Mouse (Mus musculus) heart, embryonic 11.5 days (tissue): ENCODE measurements at regions not wholly inside any gene's neighbourhood (a gene's known extent, or its start where the extent isn't known, plus 50 kb on each side); places are given as distances from the start of the nearest gene placed in this dataset.

Experiments
- ATAC-seq: fragments of 200-750 bp; cut with Nextera tagmentation; replicated peaks from 2 replicates; pipeline ENCODE4 v1.8.0; 2017; ENCODE audit warnings: moderate library complexity; ENCODE audit not compliant: insufficient number of reproducible peaks, low FRiP score, low TSS enrichment
- H3K27ac ChIP-seq: fragments of 300-500 bp; sonication (generic); 2 replicates; pipeline ENCODE4 v1.5.1; 2014; ENCODE audit warnings: mild to moderate bottlenecking, low read depth, low read length
- H3K27me3 ChIP-seq: fragments of 300-500 bp; sonication (generic); 2 replicates; pipeline ENCODE4 v1.6.1; 2014; ENCODE audit warnings: mild to moderate bottlenecking, low read length, mixed read lengths; ENCODE audit not compliant: control insufficient read depth, insufficient read depth
- H3K36me3 ChIP-seq: fragments of 300-500 bp; sonication (generic); 2 replicates; pipeline ENCODE4 v1.6.1; 2014; ENCODE audit warnings: mild to moderate bottlenecking, low read length, moderate library complexity, mixed read lengths; ENCODE audit not compliant: control insufficient read depth, insufficient read depth
- H3K4me1 ChIP-seq: fragments of 300-500 bp; sonication (generic); 2 replicates; pipeline ENCODE4 v1.6.1; 2014; ENCODE audit warnings: low read length; ENCODE audit not compliant: control insufficient read depth, insufficient read depth
- H3K4me2 ChIP-seq: fragments of 300-500 bp; sonication (generic); 2 replicates; pipeline ENCODE4 v1.6.1; 2014; ENCODE audit warnings: mild to moderate bottlenecking, moderate library complexity
- H3K4me3 ChIP-seq: fragments of 300-500 bp; sonication (generic); 2 replicates; pipeline ENCODE4 v1.5.1; 2014; ENCODE audit warnings: low read depth, low read length
- H3K9ac ChIP-seq: fragments of 300-500 bp; sonication (generic); 2 replicates; pipeline ENCODE4 v1.6.1; 2014; ENCODE audit warnings: mild to moderate bottlenecking, low read depth, low read length, moderate library complexity
- H3K9me3 ChIP-seq: fragments of 300-500 bp; sonication (generic); replicated peaks from 2 replicates; pipeline ENCODE4 v1.6.1; 2016; ENCODE audit warnings: low read length; ENCODE audit not compliant: control insufficient read depth
- WGBS: fragments of 180-500 bp; shearing (Covaris S2); extraction: QIAGEN DNeasy Blood & Tissue Kit; methylation state at CpG from one replicate; pipeline ENCODE4 v1.1.7; 2014; ENCODE audit not compliant: insufficient replicate concordance; 5-methylcytosine and 5-hydroxymethylcytosine counted together

DNA sequence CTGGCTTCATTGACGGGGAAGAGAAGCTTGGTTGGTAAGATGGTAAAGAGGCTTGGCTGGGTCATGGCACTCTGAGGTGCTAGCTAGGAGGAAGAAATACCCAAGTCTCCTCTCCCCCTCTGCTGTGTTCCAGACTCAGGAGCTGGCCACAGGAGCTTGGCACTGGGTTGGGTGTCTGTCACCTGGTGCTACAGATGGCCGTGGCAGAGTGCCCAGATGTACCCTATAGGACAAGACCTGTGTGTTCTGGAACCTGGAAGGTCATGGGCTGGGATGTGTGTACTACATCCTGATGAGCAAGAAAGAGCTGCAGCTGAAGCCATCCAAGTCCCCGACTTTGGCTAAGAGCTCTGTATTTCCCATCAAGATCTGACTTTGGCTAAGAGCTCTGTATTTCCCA, 72.4 kb downstream of the Nupl2 start:
- no peaks in the 10 kb centered on the region for H3K9me3 ChIP-seq
- no peaks in the 10 kb centered on the region for H3K4me1 ChIP-seq
- no peaks in the 10 kb centered on the region for H3K36me3 ChIP-seq
- no peak overlapping the region for H3K27ac ChIP-seq
- no peak overlapping the region for H3K4me2 ChIP-seq
- no peak overlapping the region for H3K9ac ChIP-seq
- ATAC-seq: no peak
- 79% methylated on average over 3 of the region's 3 CpGs for WGBS
- H3K27me3 ChIP-seq: no peaks in the 10 kb centered on the region
- H3K4me3 ChIP-seq: no peak overlapping the region

DNA sequence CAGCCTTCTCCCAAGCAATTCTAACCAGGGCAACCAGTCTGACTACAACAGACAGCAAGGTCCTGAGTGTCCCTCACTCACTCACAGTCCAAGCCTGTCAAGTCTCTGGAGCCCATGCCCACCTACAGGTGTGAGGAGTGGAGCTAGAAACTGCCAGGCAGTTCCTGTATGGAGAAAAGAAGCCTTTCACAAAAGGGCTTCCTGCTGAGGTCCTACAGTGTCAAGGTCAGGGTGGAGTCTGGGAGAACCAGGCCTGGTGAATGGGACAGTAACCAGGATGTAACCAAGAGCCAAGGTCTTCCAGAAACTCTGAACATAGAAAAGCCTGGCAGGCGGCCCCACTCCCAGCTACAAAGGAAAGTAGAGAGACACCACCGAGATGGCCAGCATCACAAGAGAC, 74.2 kb downstream of the Nupl2 start:
- Histone ChIP-seq H3K4me2 (no peak overlapping the region), H3K27me3 (no peaks in the 10 kb centered on the region), H3K4me1 (no peaks in the 10 kb centered on the region), H3K36me3 (no peaks in the 10 kb centered on the region), H3K4me3 (no peak overlapping the region), H3K27ac (no peak overlapping the region), H3K9ac (no peak overlapping the region), H3K9me3 (no peaks in the 10 kb centered on the region)
- ATAC-seq: no peak
- 69% methylated on average over 2 of the region's 2 CpGs for WGBS

DNA sequence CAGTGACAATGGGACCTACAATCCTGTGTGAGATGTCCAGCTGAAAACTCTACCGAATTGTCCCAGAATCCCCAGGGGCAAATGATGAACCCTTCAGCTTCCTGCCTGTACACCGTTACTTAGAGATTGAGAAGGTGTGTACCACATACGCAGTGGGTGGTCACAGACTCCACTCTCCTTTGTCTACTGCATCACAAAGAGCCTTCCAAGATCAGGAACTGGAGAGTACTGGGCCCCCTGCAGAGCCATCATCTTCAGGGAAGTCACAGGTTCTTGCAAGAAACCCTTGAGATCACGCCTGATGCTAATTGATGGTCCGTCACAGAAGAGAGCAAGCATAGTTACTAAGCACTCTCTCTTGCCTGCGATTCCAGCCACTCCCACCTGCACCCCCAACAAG, 79.4 kb downstream of the Nupl2 start:
- Histone ChIP-seq H3K36me3 (no peaks in the 10 kb centered on the region), H3K4me2 (no peak overlapping the region), H3K9ac (no peak overlapping the region), H3K9me3 (no peaks in the 10 kb centered on the region), H3K27me3 (no peaks in the 10 kb centered on the region), H3K27ac (no peak overlapping the region), H3K4me1 (no peaks in the 10 kb centered on the region), H3K4me3 (no peak overlapping the region)
- 87% methylated on average over 6 of the region's 6 CpGs for WGBS
- ATAC-seq: no peak

DNA sequence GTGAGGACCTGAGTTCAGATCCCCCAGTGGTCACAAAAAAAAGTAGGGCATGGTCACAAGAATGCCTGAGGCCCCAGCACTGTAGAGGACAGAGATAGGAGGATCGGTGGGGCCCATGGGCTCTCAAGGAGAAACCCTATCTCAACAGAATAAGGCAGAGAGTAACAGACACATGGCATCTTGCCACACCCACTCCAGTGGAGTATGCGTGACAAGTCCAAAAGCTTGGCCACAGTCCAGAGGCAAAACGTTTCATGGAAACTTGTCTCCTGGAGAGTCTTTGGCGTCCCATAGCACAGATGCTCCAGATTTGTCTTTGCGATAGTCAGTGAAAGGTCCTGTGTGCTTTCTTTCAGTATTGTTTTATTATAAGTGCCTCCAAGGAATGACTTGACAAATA, 90.7 kb downstream of the Nupl2 start:
- no peaks in the 10 kb centered on the region for H3K27me3 ChIP-seq

DNA sequence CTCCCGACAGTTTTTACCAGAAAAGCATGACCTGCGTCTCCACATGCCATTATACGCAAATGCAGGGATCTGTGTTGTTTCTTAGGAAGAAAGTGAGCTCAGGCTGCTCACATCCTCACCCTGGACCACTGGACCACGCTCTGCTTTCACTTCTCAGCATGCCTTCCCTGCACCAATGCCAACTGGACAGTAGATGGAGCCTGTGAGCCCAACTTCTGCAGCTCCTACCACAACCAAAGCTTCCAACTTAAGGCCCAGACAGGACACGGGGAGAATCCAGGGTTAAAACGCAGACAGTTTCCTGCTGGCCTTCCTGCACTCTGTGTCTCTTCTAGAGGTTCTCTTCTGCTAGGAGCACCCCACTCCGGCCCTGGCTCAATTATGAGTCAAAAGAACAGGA, 90.3 kb downstream of the Kcnh2 start:
- H3K9ac ChIP-seq: no peak overlapping the region
- no peaks in the 10 kb centered on the region for H3K27me3 ChIP-seq
- peaks cover 18% of the 10 kb centered on the region for H3K4me1 ChIP-seq
- no peaks in the 10 kb centered on the region for H3K9me3 ChIP-seq
- ATAC-seq: no peak
- H3K4me2 ChIP-seq: no peak overlapping the region
- no peaks in the 10 kb centered on the region for H3K36me3 ChIP-seq
- 7% methylated on average over 7 of the region's 7 CpGs for WGBS
- no peak overlapping the region for H3K27ac ChIP-seq
- no peak overlapping the region for H3K4me3 ChIP-seq

More for the DNA sequence above, 90.7 kb downstream of the Nupl2 start:
- Histone ChIP-seq H3K36me3 (no peaks in the 10 kb centered on the region), H3K27ac (no peak overlapping the region), H3K9me3 (0 out of 2 replicates have a peak, but pooled peaks cover 2% of the 10 kb centered on the region), H3K4me1 (no peaks in the 10 kb centered on the region), H3K9ac (no peak overlapping the region), H3K4me3 (no peak overlapping the region), H3K4me2 (no peak overlapping the region)
- WGBS: 83% methylated on average over 5 of the region's 5 CpGs
- ATAC-seq: no peak

DNA sequence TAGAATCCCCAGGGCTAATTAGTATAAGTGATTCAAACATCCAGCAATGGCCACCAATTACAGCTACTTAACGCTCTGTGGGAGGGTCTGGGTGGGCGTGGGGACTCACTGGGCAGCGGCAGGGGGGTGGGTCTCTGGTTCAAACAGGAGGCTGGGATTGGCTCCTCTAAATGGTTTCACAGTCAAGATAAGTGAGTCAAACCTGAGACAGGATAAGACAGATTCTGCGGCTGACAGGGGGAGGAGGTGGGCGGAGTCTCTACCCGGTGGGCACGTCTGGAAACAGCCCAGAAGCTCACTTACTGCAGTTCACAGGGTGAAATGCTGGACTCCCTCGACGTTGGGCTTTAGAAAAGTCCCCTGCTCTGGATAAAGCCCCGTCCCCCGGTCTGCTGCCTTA, 89.3 kb downstream of the Kcnh2 start:
- WGBS: 7% methylated on average over 11 of the region's 11 CpGs

DNA sequence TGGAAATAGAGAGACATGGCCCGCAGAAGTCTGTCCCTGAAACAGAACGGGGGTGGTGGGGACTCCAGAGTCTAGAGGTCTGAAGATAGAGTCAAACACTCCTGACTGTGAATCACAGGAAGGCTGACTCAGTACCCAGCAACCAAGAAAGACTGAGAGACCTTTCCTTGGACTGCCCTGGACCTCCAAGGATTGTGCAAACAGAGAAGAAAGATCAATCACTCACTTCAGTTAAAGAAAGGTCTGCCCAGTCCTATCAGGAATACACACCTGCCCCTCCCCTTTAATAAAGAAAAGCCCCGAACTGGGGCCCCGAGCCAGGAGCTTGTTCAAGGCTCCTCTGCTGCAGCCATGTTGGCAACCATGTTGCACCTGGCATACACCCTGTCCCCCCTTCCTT, 87.3 kb downstream of the Kcnh2 start:
- no peak for ATAC-seq
- 69% methylated on average over 4 of the region's 4 CpGs for WGBS
- Histone ChIP-seq H3K9ac (no peak overlapping the region), H3K9me3 (no peaks in the 10 kb centered on the region), H3K27me3 (no peaks in the 10 kb centered on the region), H3K27ac (no peak overlapping the region), H3K4me1 (peaks cover 18% of the 10 kb centered on the region), H3K4me2 (no peak overlapping the region), H3K4me3 (no peak overlapping the region), H3K36me3 (no peaks in the 10 kb centered on the region)

More for the DNA sequence above, 89.3 kb downstream of the Kcnh2 start:
- H3K9me3 ChIP-seq: no peaks in the 10 kb centered on the region
- no peak for ATAC-seq
- H3K9ac ChIP-seq: no peak overlapping the region
- no peak overlapping the region for H3K4me3 ChIP-seq
- no peaks in the 10 kb centered on the region for H3K36me3 ChIP-seq
- H3K4me1 ChIP-seq: peaks cover 18% of the 10 kb centered on the region
- H3K27me3 ChIP-seq: no peaks in the 10 kb centered on the region
- peak overlapping the region; percentile 20 for H3K4me2 ChIP-seq
- H3K27ac ChIP-seq: no peak overlapping the region

DNA sequence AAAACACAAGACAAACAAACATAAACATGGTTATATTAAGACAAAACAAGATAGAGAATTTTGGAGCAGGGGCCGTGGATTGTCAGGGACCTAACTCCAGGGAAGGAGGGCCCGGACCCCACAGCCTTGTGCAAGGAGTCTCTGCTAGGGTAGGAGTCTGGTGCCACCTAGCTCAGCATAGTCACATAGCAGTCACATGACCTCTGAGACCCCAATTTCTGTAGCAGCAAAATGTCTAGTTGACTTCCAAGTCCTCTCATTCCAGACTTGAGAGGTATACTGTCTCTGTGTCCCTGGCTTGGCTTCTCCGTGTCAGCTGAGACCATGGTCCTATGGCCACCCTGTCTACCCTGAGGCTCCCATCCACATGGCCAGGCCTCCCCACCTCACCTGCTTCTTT, 86.0 kb downstream of the Kcnh2 start:
- Histone ChIP-seq H3K4me3 (no peak overlapping the region), H3K4me1 (peaks cover 18% of the 10 kb centered on the region), H3K27me3 (no peaks in the 10 kb centered on the region), H3K36me3 (no peaks in the 10 kb centered on the region), H3K9ac (no peak overlapping the region), H3K27ac (no peak overlapping the region), H3K4me2 (no peak overlapping the region), H3K9me3 (no peaks in the 10 kb centered on the region)
- no peak for ATAC-seq
- 85% methylated on average over 3 of the region's 3 CpGs for WGBS

DNA sequence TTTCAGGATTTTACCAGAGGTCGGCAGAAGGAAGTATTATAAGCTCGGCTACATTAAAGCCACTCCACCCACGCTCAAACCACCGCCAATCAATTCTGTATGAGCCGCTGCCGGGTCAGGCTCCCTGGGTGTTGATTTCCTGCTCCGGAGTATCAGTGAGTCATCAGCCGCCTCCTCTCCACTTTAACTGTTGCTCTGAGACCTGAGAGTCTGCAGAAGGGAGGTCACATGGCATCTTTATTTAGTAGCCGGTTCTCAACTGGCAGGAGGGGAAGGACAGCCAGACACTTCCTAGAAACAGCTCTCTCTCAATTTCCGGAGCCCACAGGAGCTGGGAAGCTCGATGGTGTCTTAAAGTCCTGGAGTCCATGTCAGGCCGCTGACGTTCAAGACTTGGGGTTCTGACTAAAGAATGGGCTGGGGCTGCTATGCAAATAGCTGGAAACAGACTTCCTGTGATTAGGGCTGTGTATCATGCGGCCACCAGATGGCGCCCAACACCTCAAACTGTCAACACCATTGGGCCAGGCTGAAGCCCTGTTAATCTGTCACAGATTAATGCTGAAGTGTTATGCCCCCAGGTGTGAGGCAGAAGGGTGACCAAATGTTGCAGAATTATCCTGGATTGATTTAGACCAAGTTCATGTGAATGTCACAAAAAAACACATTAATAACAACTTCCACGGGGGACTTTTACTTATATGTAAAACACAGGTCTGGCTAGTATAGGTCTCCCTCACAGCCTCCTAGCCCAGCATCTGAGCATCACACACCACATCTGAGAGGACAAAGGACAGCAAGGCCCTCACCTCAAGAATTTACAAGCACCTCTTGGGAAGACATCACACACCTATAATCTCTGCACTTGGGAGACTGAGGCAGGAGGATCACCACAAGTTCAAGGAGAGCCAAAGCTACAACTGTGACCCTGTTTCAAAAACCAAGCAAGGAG, 84.8 kb downstream of the Kcnh2 start:
- peak overlapping the region; percentile 4; the same call in 1 of the 2 replicates for H3K9ac ChIP-seq

More for the DNA sequence above, 84.8 kb downstream of the Kcnh2 start:
- Histone ChIP-seq H3K9me3 (no peaks in the 10 kb centered on the region), H3K4me1 (peaks cover 14% of the 10 kb centered on the region), H3K36me3 (no peaks in the 10 kb centered on the region), H3K27ac (peak overlapping the region; percentile 73), H3K4me2 (peak overlapping the region; percentile 57), H3K27me3 (no peaks in the 10 kb centered on the region), H3K4me3 (peak overlapping the region; percentile 22)
- ATAC-seq: peak; percentile 65
- 3% methylated on average over 16 of the region's 16 CpGs for WGBS
